Mouse (Mus musculus): ENCODE data around the gene Ccdc88a.
A peak's percentile ranks its signal among the peaks of the same experiment; 100 is the strongest.
"Not testable (repeated sequence)": the region's sequence is repeated elsewhere in the genome, so short reads cannot be mapped to it uniquely, and the experiment has no call there.

The Ccdc88a gene

DNA sequence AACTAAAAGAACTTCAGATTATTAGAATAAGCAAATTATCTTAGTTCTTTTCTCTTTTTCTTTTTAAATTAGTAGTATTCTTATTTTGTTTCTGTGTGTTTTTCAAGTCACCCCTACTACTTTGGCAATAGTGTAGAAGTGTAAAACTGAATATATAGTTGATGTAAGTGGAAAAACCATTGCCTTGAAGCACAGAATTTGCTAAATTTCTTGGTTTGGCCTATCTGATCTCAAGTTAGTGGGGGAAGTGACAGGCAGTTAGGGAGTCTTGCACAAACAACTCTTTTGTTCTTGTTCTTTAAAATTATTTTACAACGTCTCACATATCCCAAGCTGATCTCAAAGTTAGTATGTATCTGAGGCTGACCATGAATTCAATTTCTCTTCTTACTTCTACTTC, 57.6 kb downstream of the Ccdc88a start:
- DNase-seq (ENCODE audit: extremely low read depth, low read depth, low spot score) = no peak

DNA sequence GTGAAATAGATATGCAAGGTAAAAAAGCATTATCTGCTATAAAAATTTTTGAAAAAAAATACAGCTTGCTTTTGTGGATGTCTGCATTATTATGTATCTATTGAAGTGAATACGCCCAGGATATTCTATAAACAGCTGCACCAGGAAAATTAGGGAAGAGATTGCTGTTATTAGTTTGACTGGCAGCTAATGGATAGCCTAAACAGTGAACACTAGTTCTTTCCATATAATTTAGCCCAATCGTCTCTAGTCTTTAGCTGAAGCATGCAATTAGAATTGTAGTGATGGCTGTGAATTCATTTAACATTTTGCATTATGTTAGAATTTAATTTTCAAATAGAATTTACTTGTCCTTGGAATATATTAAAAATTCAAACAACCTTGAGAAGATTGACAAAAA, 75.3 kb downstream of the Ccdc88a start:
- no peak for DNase-seq (ENCODE audit: extremely low read depth, low read depth, low spot score)

GRCm38 (mm10) chr11:29474676-29475075, 101.2 kb downstream of the Ccdc88a start:
- DNase-seq (ENCODE audit: extremely low read depth, low read depth, low spot score) = no peak

DNA sequence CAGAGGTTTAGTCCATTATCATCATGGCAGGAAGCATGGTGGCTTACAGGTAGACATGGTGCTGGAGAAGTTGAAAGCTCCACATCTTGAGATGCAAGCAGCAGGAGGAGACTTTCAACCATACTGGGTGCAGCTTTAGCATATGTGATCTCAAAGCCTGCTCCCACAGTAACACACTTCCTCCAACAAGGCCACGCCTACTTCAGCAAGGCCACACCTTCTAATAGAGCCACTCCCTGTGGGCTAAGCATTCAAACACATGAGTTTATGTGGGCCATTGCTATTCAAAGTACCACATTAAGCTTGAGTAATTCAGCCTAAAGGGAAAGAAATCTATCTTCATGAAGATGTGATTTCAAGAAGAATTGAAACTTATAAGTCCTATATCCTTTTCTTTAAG, 119.7 kb downstream of the Ccdc88a start:
- no peak for DNase-seq (ENCODE audit: extremely low read depth, low read depth, low spot score)

- DNase-seq (ENCODE audit: extremely low read depth, low read depth, low spot score) = no peak
Observed at GRCm38 (mm10) chr11:29496962-29497361, 123.5 kb downstream of the Ccdc88a start.

GRCm38 (mm10) chr11:29503948-29504893, 130.8 kb downstream of the Ccdc88a start:
- no peak for DNase-seq (ENCODE audit: extremely low read depth, low read depth, low spot score)

GRCm38 (mm10) chr11:29504899-29505625, 131.6 kb downstream of the Ccdc88a start:
- DNase-seq (ENCODE audit: extremely low read depth, low read depth, low spot score) = no peak

GRCm38 (mm10) chr11:29509421-29509820, 136.0 kb downstream of the Ccdc88a start:
- DNase-seq (ENCODE audit: extremely low read depth, low read depth, low spot score) = no peak

GRCm38 (mm10) chr11:29512818-29513535, 139.5 kb downstream of the Ccdc88a start:
- no peak for DNase-seq (ENCODE audit: extremely low read depth, low read depth, low spot score)

DNA sequence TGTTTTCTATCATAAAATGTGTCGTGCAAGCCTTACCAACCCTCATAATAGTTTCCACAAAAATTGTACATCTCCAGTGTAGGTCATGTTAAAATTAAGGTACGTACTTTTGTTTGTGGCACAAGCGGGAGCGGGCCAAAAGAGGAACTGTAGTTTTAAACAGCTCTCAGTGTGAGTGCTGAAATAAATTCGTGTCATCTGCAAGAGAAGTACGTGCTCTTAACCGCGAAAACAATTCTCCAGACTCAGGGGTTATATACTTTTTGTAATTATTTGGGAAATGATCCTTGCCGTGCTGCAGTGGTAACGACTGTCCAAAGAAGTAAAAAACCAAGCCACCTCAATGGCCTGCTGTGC, 140.8 kb downstream of the Ccdc88a start:
- DNase-seq (ENCODE audit: extremely low read depth, low read depth, low spot score) = no peak

GRCm38 (mm10) chr11:29514682-29515412, 141.4 kb downstream of the Ccdc88a start, which contains the start of gene Prorsd1:
Gene Prorsd1, minus strand, starts transcription at chr11:29515033.
- DNase-seq (ENCODE audit: extremely low read depth, low read depth, low spot score) = peak; percentile 43

- DNase-seq (ENCODE audit: extremely low read depth, low read depth, low spot score) = no peak
Observed at GRCm38 (mm10) chr11:29525988-29526794, 152.7 kb downstream of the Ccdc88a start, which contains the start of gene Mtif2. Gene Mtif2, plus strand, starts transcription at chr11:29526408.

GRCm38 (mm10) chr11:29538201-29538600, 164.7 kb downstream of the Ccdc88a start:
- DNase-seq (ENCODE audit: extremely low read depth, low read depth, low spot score) = no peak

DNA sequence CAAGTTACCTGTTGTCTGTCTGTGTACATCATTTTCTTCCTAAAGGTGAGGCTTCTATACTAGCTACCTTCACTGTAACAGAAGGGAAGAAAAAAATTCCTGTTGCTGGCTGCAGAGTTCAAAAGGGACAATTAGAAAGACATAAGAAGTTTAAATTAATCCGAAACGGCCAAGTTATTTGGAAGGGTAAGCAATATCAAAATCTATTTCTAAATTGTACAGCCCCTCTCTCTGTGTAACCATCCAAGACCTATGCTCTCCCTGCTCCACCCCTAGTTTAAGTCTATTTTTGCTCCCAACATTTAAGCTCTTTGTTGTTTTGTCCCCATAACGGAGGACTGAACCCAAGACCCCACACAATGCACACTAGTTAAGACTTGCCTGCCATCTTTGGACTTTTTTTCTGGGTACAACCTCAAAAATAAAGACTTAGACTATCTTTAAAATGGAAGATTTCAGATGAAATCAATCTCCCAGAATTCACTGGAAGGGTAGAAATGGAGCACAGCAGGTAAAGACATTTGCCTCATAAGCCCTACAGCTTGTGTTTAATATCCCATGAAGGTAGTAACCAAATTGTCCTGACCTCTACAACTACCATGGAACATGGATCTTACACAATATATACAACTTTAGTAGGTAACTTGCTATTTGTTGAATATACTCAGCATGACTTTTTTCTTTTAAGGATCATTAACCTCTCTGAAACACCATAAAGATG, 170.9 kb downstream of the Ccdc88a start:
- DNase-seq (ENCODE audit: extremely low read depth, low read depth, low spot score) = no peak

GRCm38 (mm10) chr11:29545150-29545752, 171.8 kb downstream of the Ccdc88a start:
- not testable (repeated sequence) for DNase-seq (ENCODE audit: extremely low read depth, low read depth, low spot score)

DNA sequence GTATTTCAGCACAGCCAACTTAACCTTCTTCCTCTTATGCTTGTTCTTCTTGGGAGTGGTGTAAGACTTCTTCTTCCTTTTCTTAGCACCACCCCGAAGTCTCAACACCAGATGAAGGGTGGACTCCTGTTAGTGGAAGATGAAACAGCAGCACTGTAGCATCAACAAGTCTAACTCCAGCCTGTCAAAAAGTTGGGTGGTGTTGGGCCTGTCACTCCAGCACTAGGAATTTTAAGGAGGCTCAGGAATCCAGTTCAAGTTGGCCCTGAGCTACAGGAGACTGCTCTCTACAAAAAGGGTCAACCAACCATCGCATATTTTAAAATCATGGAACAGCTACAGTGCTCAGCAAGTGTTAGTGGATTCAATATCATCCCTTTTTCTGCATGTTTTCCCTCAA, 172.8 kb downstream of the Ccdc88a start:
- not testable (repeated sequence) for DNase-seq (ENCODE audit: extremely low read depth, low read depth, low spot score)

GRCm38 (mm10) chr11:29546762-29547161, 173.3 kb downstream of the Ccdc88a start:
- DNase-seq (ENCODE audit: extremely low read depth, low read depth, low spot score) = no peak

GRCm38 (mm10) chr11:29547249-29547751, 173.8 kb downstream of the Ccdc88a start:
- no peak for DNase-seq (ENCODE audit: extremely low read depth, low read depth, low spot score)
